Mouse (Mus musculus) natural killer cell, adult 2 months (primary cell): ENCODE data around the gene Ksr1.

ENCODE experiments used
- DNase-seq, 2 experiments: peaks; one replicate each; pipeline ENCODE4 v3.0.0; 2022; ENCODE audit warnings: low spot score in 2 of 2

Gene Ksr1

DNA sequence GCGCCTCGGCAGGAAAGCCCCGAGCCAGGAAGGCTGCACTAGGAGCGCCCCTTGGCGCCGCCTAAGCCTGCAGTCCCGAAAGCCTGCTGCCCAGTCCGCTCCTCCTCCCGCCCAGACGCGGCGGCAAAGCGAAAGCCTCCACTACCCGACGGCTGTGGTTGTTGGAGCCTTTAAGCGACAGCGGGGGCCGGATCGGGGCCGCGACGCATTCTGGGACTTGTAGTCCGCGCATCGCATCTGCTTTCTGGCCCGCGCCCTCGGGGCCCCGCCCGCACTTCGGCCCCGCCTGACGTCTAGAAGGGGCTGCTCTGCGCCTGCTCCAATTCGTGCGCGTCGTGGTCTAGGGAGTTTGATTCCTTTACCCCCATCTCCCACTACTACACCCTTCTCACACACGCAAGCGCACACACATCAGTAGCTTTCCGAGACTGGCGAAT lies at the start of gene Ksr1:
Gene Ksr1 (minus strand): TSS at position 77 of the 437 bp plus-strand sequence.
- peak; percentile 85 to 87 for DNase-seq

DNA sequence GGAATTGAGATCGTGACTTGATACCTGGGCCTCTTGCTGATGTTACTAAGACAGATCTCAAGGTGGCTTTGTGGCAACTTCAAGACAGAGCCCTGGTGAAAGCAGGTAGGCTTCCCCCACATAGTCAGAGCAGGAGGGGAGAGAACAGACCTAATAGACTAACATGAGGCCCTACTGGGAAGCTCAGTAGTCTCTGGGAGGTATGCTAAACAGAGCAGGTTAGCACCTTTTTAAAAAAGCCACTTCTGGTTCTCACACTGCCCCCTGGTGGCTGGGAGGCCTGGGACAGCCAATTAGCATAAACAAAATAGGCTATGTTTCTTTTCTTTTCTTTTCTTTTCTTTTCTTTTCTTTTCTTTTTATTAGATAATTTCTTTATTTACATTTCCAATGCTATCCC lies 46.0 kb upstream of the Ksr1 start:
- peak; percentile 50 to 65 for DNase-seq

DNA sequence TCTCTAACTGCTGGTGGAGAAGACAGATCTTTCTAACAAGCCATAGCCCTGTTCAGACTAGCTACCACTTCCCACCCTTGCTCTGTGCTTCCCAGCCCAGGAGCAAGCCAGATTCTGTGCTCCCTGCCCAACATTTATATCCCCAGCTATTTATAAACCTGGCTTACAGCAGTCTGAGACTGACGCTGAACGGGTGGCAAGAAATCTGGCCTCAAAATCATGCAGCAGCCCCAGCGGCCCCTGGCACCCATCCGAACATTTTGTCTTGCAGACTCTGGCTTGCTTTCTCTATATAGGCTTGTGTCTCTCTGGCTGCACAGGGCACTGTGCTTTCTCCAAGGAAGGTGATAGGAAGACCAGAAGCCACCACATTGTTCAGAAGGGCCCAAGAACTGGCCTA lies 45.0 kb upstream of the Ksr1 start:
- no peak for DNase-seq

DNA sequence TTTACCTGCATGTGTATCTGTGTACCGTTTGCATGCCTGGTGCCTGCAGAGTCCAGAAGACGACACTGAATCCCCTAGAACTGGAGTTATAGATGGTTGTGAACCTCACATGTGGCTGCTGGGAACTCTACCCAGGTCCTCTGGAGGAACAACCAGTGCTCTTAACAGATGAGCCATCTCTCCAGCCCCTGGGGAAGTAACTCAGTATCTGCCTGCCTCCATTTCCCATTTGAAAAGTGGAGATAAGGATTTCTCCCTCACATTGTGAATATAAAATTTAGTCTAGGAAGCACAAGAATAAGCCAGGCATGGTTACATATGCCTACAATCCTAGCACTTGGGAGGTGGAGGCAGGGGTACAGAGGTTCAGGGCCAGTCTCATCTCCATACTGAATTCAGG lies 44.0 kb upstream of the Ksr1 start:
- DNase-seq: no peak

DNA sequence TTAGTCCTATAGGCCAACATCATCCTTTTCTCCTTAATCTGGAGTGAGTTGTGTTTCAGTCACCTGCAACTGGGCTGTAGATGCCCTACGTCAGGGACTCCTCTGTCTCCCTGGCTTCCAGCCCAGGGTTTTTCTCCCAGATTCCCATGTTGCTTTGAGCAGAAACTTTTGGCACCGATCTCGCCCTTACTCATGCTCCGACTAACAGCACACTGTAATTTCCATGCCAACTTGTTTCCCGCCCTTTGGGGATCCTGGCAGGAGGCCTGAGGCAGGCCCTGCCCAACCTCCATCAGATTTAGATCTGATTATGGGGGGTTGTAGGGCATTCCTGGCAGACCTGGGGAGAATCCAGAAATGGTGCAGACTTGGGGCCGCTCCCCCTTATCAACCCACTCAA lies 42.0 kb upstream of the Ksr1 start:
- DNase-seq: no peak

DNA sequence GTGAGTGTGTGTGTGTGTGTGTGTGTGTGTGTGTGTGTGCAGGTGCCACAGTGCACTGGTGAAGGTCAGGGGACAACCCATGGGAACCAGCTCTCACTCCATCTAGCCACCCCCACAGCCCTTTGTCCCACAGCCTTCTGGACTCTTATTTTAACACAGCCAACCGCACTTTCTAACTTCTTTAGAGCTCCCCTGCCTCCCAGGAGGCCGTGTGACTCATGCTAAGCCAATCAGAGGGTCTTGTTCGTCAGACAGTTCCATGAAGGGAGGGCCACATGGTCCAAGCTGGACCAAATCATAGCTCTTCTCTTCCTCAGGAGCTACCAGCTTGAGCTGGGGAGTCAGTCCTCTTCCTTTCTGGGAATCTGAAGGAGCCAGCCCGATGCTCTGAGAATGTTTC lies 41.1 kb upstream of the Ksr1 start:
- DNase-seq: no peak

DNA sequence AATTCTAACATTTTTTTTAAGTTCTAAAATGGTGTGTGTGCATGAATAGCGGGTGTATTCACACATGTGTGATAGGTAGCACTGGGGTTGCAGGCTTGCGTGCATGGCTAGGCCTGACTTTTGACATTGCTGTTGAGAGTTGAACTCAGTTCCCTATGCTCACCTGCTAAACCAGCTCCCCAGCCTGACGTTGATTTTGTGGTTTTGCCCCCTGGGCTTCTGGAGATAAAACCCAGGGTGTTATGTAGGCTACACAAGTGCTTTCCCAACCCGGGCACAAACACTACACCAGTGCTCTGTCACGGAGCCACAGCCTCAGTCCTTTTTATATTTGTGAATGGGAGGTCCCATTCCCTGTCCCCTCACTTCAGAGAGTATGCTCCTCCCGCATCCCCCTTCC lies 39.5 kb upstream of the Ksr1 start:
- DNase-seq: no peak

DNA sequence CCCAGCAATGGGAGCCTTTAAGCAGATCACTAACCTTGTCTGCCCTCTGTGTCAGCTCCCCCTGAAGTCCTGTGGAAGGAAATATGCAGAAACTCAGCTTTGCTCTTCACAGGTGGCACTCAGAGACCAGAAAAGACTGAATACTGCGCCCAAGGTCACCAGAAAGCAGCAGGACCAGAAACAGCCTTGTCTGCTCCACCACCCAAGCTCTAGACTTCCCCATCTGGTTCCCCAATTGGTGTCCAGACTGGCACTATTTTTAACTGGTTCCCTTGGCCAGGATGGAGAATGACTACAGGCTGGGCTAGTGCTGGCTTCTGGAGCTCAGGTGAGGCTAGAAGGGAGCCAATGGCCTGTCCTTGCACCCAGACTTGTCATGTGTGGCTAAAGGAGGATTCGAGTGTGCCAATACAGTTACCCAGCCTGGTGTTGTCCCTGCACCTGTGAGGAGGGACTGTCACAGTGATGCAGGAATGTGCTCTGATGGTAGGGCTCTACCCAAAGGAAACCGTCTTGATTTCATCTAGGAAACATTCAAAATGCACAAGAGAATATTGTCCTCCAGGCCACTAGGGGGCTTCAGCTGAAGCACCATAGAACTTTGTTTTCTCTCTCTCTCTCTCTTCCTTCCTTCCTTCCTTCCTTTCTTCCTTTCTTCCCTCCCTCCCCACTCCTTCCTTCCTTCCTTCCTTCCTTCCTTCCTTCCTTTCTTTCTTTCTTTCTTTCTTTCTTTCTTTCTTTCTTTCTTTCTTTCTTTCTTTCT lies 38.1 kb upstream of the Ksr1 start:
- no peak for DNase-seq

DNA sequence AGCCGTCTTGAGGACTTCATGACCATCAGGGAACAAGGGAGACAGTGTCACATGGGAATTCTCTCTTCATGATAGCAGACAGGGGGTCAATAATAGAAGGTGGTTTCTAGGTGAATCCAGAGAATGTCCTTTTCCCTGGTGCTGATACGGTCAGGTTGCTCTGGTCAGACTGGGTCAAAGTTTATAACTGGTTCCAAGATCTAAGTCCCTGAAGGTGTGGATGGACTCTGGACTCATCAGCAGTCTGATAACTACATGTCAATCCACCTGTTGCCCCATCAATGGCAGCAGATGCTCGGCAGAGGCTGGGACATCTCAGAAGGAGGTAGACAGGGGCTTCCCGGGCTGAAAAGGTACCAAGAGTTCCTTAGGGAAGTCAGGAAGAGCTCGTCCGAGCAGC lies 37.2 kb upstream of the Ksr1 start:
- DNase-seq: no peak

DNA sequence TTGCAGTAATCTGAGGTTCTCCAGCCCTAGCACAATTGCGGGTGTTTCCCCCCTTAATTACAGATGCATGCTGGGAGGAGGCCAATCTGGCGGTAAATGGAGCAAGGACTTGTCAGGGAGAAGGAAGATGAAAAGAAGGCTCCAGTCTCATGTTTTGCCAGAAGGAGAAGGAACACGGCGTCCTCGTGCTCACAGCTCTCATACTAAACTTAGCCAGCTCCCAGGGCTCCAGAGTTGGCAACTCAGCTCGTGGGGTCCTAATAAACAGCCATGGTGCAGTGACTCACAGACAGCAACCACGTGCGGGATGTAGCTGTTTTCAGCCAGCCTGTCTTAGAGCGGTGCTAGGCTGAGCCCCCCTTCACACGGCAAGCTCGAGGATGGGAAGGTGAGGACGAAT lies 36.7 kb upstream of the Ksr1 start:
- no peak for DNase-seq

DNA sequence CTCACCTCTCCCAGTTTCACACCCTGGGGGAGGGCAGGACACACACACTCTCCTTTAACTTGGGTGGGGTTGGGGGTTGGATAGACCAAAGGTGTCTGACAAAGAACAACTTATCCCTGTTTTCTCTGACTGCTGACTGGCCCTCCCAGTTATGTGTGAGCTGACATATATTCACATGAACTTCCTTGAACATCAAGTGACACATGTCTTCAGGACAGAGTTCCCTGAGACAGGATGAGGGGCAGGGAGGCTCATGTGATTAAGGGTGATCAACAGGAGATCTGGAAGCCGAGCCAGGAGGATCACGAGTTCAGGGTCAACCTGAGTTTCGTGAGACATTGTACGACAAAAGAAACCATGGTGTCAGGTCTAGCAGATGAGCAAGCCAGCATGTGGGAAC lies 35.7 kb upstream of the Ksr1 start:
- DNase-seq: no peak

DNA sequence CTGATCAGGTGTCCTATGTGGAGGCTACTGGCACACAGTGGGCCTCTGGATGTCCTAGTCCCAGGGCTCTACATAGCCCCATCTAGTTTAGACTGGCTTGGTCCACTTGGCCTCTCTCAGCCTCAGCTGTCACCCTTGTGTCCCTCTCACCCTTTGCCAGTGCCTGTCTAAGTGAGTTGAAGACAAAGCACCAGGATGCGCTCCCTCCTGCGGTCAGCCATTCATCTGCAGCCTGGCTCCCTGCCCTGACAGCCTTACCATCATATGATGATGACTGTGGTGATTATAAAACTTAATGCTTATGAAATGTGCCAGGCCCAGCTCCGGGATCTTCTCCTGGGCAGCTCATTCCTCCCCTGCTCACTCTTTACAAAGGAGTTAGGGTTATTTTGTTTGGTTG lies 30.5 kb upstream of the Ksr1 start:
- DNase-seq: no peak

DNA sequence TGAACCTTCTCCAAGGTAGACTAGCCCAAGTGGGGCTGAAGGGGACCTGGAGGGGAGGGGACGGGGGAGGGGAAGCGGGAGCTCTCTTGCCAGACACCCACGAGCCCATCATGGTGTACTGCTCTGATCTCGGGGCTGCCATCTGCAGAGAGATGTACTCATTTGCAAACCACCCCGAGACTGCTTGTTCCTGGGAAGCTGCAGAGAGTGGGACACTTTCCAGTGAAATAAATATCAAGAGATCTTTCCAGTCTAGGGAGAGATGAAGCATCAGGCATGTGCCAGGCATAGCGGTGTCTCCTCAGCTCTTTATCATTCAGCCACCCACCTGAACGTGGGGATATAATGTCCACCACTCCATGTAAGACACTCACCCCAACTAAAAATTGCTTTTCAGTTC lies 25.8 kb upstream of the Ksr1 start:
- no peak for DNase-seq

DNA sequence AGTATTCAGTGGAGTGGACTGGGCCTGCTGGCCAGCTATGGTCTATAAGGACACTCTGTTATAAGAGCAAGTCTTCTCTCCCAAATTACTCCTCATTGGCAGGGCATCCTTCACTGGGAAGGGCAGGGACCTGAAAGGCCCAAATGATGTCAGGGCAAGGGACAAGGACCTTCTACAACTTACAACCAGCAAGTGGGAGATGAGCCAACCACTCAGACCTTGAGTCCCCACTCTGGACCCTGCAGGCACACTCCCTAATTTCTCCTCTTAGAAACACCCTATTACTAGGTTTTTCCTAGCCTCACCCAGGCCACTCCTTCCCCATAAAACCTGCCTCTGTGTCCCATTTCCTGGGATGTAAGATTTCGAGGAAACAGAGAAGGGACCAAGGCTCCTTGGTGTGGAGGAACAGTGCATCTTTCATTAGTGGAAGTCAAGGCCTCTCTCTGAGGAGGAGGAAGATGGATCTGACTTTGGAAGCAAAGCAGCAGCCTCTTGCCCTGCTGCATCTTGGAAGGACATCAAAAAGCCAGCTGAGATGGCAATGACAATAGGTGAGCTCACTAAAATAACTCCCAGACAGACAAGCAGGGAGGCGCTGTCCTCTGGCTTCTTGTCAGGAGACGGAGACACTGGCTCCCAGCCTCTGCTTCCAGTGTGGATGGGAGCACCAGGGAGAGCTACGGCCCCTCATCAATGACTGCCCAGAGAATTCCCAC lies 20.5 kb upstream of the Ksr1 start:
- DNase-seq: no peak

DNA sequence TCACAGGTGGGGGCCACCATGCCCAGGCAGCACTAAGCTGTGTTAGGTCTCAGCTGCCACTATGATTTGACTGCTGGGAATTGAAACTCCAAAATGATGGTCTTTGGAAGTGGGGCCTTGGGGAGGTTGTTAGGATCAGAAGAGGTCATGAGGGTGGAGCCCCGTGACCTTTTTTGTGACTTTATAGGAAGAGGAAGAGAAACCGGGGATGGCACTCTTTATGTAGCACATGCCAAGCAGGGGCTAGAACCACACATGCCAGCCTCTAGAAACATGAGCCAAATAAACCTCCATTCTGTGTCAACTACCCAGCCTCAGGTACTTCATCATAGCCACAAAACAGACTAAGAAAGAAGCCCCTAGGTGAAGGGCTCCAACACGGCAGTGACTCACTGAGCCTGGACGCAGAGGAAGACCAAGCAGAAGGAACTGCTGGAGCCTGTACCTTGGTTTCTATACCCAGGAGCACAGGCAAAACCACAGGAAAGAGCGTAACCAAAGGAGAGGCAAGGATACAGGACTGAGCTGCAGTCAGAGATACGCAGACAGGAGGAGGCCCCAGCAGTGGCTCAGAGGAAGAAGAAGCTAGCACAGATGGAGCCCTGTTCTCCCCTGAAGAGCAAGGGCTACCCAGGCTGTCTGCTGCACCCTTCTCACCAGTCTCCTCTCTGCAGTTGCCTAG lies 15.0 kb upstream of the Ksr1 start:
- DNase-seq: no peak

DNA sequence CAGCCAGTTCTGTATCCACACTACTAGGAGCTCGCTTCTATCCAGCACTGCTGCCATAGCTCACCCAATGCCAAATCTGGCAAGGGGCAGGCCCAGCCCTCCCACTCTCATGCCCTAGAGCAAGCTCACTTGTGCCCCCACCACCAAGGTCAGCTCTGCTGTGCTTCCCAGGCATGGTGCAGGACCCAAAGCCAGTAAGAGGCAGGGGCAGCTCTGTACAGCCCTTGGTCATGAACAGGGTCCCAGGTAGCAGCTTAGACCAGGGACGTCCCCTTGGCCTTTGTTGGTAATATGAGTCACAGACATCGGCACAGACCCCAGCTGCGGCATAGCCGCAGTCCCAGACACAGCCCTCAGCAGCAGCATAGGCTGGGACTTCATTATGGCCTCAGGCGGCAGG lies 13.9 kb upstream of the Ksr1 start:
- DNase-seq: no peak

DNA sequence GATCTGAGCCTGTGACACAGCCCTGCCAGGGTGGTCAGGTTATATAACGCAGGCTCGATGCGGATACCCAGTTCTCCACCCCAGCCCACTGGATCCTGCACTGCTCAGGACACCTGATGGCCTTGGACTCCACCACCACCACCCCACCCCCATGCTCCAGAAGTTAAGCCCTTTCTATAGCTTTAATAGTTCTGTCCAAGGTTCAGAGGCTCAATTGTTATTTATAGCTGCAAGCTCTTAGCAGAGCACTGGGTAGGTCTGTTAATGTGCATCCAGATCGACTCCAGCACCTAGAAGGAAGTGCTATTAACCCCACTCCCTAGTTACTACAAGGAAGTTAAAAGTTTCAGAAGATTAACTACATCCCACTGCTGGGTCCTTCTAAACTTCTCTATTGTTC lies 11.5 kb upstream of the Ksr1 start:
- no peak for DNase-seq

DNA sequence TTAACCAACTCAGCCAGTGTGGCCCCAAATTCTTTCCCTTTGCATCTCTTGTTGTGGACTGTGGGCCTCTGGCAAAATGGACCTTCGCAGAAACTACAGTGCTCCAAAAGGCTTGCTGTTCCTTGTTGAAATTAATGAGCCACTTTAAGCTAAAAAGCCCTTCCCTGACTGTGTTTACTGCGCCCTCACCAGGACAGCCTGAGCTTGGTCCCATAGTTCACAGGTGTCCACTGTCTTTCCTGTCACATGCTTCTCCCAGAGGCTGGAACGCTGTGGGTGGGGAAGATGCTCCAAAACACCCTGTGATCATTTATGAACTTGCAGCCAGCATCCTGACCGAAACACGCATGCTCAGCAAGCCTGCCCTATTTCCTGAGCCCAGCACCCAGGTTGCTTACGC lies 9.1 kb upstream of the Ksr1 start:
- DNase-seq: no peak

DNA sequence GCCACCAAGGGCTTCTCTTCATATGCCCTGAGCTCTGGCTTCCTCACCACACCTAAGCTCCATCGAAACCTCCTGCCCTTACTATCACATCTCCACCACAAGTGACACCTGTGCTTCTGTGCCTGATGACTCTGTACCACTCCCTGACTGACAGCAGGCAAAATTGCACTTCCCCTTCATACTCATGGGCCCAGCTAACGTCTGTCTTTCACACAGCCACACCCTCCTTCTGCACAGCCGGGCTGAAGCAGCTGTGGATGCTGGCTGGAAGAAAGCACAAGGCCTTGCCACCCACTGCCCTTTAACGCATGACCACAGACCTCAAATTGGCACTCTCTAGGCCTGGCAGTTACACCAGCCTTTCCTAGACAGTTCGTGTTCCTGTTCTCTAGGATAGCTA lies 6.5 kb upstream of the Ksr1 start:
- no peak for DNase-seq

DNA sequence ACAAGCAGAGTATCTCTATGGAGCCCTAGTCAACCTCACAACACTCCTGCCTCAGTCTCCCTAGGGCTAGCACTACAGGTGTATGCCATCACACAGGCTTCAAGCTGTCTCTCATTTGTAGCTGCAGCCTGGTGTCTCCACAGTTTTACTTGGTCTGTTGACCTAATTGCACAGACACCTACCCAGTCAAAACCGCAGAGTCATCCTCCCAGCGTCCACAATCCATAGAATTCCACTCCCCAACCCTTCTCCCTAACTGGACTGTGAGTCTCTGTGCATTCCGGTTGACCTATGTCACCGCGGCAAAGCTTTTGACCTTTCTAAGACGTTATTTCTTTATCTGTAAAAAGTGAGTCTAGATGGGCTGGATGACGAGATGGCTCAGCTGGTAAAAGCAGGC lies 5.7 kb upstream of the Ksr1 start:
- no peak for DNase-seq

DNA sequence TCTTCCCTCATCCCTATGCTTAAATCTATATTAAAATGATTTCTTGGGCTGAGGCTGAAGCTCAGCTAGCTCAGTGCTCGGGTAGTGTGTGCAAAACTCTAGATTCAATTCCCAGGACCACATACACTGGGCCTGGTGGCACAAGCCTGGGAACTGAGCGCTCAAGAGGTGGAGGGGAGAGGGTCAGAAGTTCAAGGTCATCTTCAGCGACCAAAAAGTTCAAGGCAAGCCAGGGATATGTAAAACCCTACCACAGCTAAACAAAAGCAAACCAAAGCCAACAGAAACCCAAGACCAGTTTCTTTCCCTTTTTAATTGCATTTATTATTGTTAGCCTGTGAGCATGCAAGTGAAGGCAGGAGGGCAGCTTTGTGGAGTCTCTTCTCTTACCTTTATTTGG lies 4.1 kb upstream of the Ksr1 start:
- no peak for DNase-seq

DNA sequence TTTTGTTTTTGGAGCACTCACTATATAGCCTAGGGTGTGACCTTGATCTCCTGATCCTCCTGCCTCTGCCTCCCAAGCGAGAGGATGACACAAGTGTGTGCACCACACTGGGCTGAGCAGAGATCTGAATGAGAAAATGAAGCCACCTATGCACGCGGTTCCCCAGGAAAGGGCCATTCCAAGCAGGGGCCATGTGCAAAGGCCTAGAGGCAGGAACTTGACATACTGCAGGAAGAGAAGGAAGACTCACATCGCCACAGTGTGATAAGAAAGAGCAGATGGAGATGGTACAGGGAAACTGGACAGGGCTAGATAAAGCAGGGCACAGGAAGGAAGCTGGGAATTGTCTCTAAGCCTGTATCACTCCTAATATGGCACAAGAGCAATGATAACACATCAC lies 3.1 kb upstream of the Ksr1 start:
- DNase-seq: no peak

DNA sequence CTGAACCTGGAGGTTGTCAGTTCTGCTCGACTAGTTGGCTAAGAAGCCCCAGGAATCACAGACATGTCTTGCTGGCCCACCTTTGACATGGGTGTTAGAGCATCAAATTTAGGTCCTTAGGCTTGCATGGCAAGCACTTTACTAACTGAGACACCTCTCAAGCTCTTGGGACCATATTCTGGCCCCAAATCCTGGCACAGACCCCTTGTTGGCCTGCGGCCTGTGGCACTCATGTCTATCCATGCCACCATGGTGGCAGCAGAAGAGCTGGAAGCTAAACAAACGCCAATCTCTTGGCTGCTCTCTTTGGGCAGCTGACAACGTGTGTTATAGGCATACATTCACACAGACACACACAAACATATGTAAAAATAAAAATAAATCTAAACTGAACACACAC lies 2.6 kb upstream of the Ksr1 start:
- no peak for DNase-seq
